Comparison of ENCODE assay signal across 8 mouse cellular contexts in genomic region chr11:97310895-97311631, GRCm38 (mm10). TPM values are rescaled to one million over a fixed set of nuclear protein-coding genes. Genes with fewer than 3 reads are reported as not detected.
DNase-seq lines count a peak whose midpoint lies in the region; ATAC-seq and TF ChIP-seq lines count a peak whose summit lies in the region.

No protein-coding gene starts in this region.

- peak overlapping the region; percentile 20; the same call in 1 of the 2 replicates for H3K4me3 ChIP-seq in kidney, adult 2 months (ENCODE audit: insufficient read depth, low read depth, low read length)
- peak overlapping the region; percentile 50 for H3K4me3 ChIP-seq in heart, embryonic 16.5 days (ENCODE audit: low read length)
- peak overlapping the region; percentile 44 for H3K4me3 ChIP-seq in limb, embryonic 13.5 days

- no peaks in the 10 kb centered on the region for H3K36me3 ChIP-seq in kidney, adult 2 months (ENCODE audit: control insufficient read depth, insufficient read depth, low read length)
- no peaks in the 10 kb centered on the region for H3K36me3 ChIP-seq in heart, embryonic 16.5 days (ENCODE audit: control insufficient read depth, insufficient read depth)
- no peaks in the 10 kb centered on the region for H3K36me3 ChIP-seq in limb, embryonic 13.5 days

- 8% methylated on average over 18 of the region's 18 CpGs for WGBS in kidney, adult 2 months
- WGBS in heart, embryonic 16.5 days, result 4% methylated on average over 18 of the region's 18 CpGs
- WGBS in limb, embryonic 13.5 days, result 5% methylated on average over 18 of the region's 18 CpGs

- H3K9ac ChIP-seq in heart, embryonic 16.5 days (ENCODE audit: low read length), result peak overlapping the region; percentile 76
- H3K9ac ChIP-seq in limb, embryonic 13.5 days, result peak overlapping the region; percentile 55

- no peaks in the 10 kb centered on the region for H3K27me3 ChIP-seq in kidney, adult 2 months (replicated peaks; ENCODE audit: control insufficient read depth, insufficient read depth, low read length)
- no peaks in the 10 kb centered on the region for H3K27me3 ChIP-seq in heart, embryonic 16.5 days (ENCODE audit: control insufficient read depth, insufficient read depth, low read length)
- H3K27me3 ChIP-seq in limb, embryonic 13.5 days, result no peaks in the 10 kb centered on the region

- peak; percentile 35 for DNase-seq in kidney, adult 2 months
- DNase-seq in kidney, adult 11 months, result no peak
- DNase-seq in embryo, embryonic 10.5 days (ENCODE audit: low spot score), result peak; percentile 82
- DNase-seq in naive thymus-derived CD4-positive, alpha-beta T cell, adult 2 months (ENCODE audit: low read depth), result peak; percentile 21

- peak overlapping the region; percentile 71 for H3K4me2 ChIP-seq in heart, embryonic 16.5 days (ENCODE audit: low read depth, low read length)
- peak overlapping the region; percentile 64 for H3K4me2 ChIP-seq in limb, embryonic 13.5 days (replicated peaks)

- ATAC-seq in heart, embryonic 16.5 days (replicated peaks; ENCODE audit: extremely low read depth, insufficient read depth, low FRiP score), result no peak
- no peak for ATAC-seq in limb, embryonic 13.5 days (ENCODE audit: low FRiP score, low read depth)
- no peak for ATAC-seq in megakaryocyte progenitor cell, adult 5-6 weeks (replicated peaks; ENCODE audit: poor library complexity)
- no peak for ATAC-seq in cerebellum, adult (ENCODE audit: insufficient number of reproducible peaks, low FRiP score, low TSS enrichment)

- no peak for TF ChIP-seq POLR2A in kidney, adult 2 months (IDR thresholded peaks at IDR 0.05; ENCODE audit: low read depth, low read length)

- TF ChIP-seq CTCF in kidney, adult 2 months (conservative IDR thresholded peaks at IDR 0.05; ENCODE audit: insufficient read depth, insufficient read length, low read depth, low read length), result peak; percentile 32; the same call in 1 of the 2 replicates

- H3K27ac ChIP-seq in kidney, adult 2 months (ENCODE audit: insufficient read depth, low read depth, low read length), result no peak overlapping the region
- H3K27ac ChIP-seq in heart, embryonic 16.5 days (ENCODE audit: low read length), result peak overlapping the region; percentile 82
- H3K27ac ChIP-seq in limb, embryonic 13.5 days, result peak overlapping the region; percentile 39; the same call in 1 of the 2 replicates

- H3K4me1 ChIP-seq in kidney, adult 2 months (ENCODE audit: control insufficient read depth, insufficient read depth, low read length), result peaks cover 3% of the 10 kb centered on the region; the same call in 1 of the 2 replicates
- H3K4me1 ChIP-seq in heart, embryonic 16.5 days (ENCODE audit: control insufficient read depth, insufficient read depth, low read length), result peaks cover 21% of the 10 kb centered on the region
- H3K4me1 ChIP-seq in limb, embryonic 13.5 days, result peaks cover 22% of the 10 kb centered on the region

- no peaks in the 10 kb centered on the region for H3K9me3 ChIP-seq in heart, embryonic 16.5 days (replicated peaks; ENCODE audit: control insufficient read depth, low read length)
- H3K9me3 ChIP-seq in limb, embryonic 13.5 days, result no peaks in the 10 kb centered on the region

RNA-seq across cellular contexts. Expression of gene Mrpl45, which starts 4.5 kb away (rescaled TPM):
- polyA plus RNA-seq in kidney, adult 2 months (2012; rRNA removed), result 20.4 and 25.5 TPM in 2 replicates
- 58.1 and 59.8 TPM in 2 replicates for polyA plus RNA-seq in heart, embryonic 16.5 days (2015; fragmentation: Nextera tagmentation; extraction: Ambion mirVana)
- 42.5 and 45.8 TPM in 2 replicates for polyA plus RNA-seq in limb, embryonic 13.5 days (2015; fragmentation: Nextera tagmentation; extraction: Ambion mirVana)
- 34.7 and 43.6 TPM in 2 replicates for total RNA-seq in megakaryocyte progenitor cell, adult 5-6 weeks (2015)
- 22.4 and 23.1 TPM in 2 replicates for total RNA-seq in megakaryocyte progenitor cell, adult 5-6 weeks (2017)

RNA-seq across cellular contexts. Expression of gene Npepps, which starts 30.6 kb away (rescaled TPM):
- polyA plus RNA-seq in kidney, adult 2 months (2012; rRNA removed), result 23.1 and 25.3 TPM in 2 replicates
- 87.4 and 92.9 TPM in 2 replicates for polyA plus RNA-seq in heart, embryonic 16.5 days (2015; fragmentation: Nextera tagmentation; extraction: Ambion mirVana)
- 90.8 and 96.0 TPM in 2 replicates for polyA plus RNA-seq in limb, embryonic 13.5 days (2015; fragmentation: Nextera tagmentation; extraction: Ambion mirVana)
- 38.7 TPM in 2 replicates for total RNA-seq in megakaryocyte progenitor cell, adult 5-6 weeks (2015)
- 24.6 and 27.9 TPM in 2 replicates for total RNA-seq in megakaryocyte progenitor cell, adult 5-6 weeks (2017)

RNA-seq across cellular contexts. Expression of gene Gpr179, which starts 40.8 kb away (rescaled TPM):
- 0.08 TPM in 2 replicates for polyA plus RNA-seq in kidney, adult 2 months (2012; rRNA removed)
- polyA plus RNA-seq in heart, embryonic 16.5 days (2015; fragmentation: Nextera tagmentation; extraction: Ambion mirVana), result 0.09 and 0.12 TPM in 2 replicates
- 0.04 and 0.09 TPM in 2 replicates for polyA plus RNA-seq in limb, embryonic 13.5 days (2015; fragmentation: Nextera tagmentation; extraction: Ambion mirVana)
- total RNA-seq in megakaryocyte progenitor cell, adult 5-6 weeks (2015), result 0.02 and 0.05 TPM in 2 replicates
- total RNA-seq in megakaryocyte progenitor cell, adult 5-6 weeks (2017), result 0.10 TPM in 1 of 2 replicates, not detected in the other

RNA-seq across cellular contexts. Expression of gene Socs7, which starts 51.3 kb away (rescaled TPM):
- 12.9 and 13.5 TPM in 2 replicates for polyA plus RNA-seq in kidney, adult 2 months (2012; rRNA removed)
- 3.1 and 3.2 TPM in 2 replicates for polyA plus RNA-seq in heart, embryonic 16.5 days (2015; fragmentation: Nextera tagmentation; extraction: Ambion mirVana)
- 4.4 and 4.9 TPM in 2 replicates for polyA plus RNA-seq in limb, embryonic 13.5 days (2015; fragmentation: Nextera tagmentation; extraction: Ambion mirVana)
- 5.3 and 7.2 TPM in 2 replicates for total RNA-seq in megakaryocyte progenitor cell, adult 5-6 weeks (2015)
- total RNA-seq in megakaryocyte progenitor cell, adult 5-6 weeks (2017), result 10.2 and 11.0 TPM in 2 replicates
